Mouse (Mus musculus): ENCODE measurements around the gene Rtn1. TPM values are rescaled to one million over a fixed set of nuclear protein-coding genes. Genes with fewer than 3 reads are reported as not detected.

Gene Rtn1
- polyA plus RNA-seq, 1 experiment from 2014 or later = 6.6 TPM

DNA sequence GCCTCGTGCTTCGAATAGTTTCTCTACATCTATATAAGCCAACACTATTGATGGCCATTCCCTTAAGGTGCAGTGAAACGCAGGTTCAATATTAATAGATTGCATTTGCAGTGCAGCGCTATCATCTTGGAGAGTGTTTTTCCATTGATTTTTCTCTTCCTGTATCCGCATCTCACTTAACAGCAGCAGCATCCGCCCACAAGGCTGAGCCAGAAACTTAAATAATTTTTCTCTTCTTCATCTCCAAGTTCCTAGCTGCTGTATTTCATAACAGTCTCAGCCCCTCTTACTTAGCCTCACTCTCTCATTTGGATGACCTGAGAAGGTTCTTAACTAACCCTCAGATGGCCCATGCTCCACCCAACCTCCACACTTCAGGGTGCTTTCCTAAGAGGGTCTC is 20.7 kb downstream of the Rtn1 start:
- no peak overlapping the region for H3K4me2 ChIP-seq (ENCODE audit: low read length)
- no peak overlapping the region for H3K9ac ChIP-seq (ENCODE audit: low read depth, low read length)
- H3K4me3 ChIP-seq (replicated peaks; ENCODE audit: low read depth, low read length) = no peak overlapping the region
- H3K27ac ChIP-seq = no peak overlapping the region
- no peaks in the 10 kb centered on the region for H3K36me3 ChIP-seq (ENCODE audit: insufficient read depth, low read length)
- 94% methylated on average over 6 of the region's 6 CpGs for WGBS
- H3K4me1 ChIP-seq (replicated peaks; ENCODE audit: insufficient read depth, low read length) = no peaks in the 10 kb centered on the region
- no peaks in the 10 kb centered on the region for H3K27me3 ChIP-seq (ENCODE audit: insufficient read depth, low read length)
- ATAC-seq (replicated peaks; ENCODE audit: low FRiP score, low read depth) (no peak), DNase-seq (ENCODE audit: low spot score) (no peak)
- H3K9me3 ChIP-seq (replicated peaks; ENCODE audit: low read length) = no peaks in the 10 kb centered on the region
- no peak for TF ChIP-seq CTCF (IDR thresholded peaks at IDR 0.05; ENCODE audit: low read depth)

- Histone ChIP-seq H3K27ac (no peak overlapping the region), H3K36me3 (ENCODE audit: insufficient read depth, low read length) (no peaks in the 10 kb centered on the region), H3K4me2 (ENCODE audit: low read length) (no peak overlapping the region), H3K9me3 (replicated peaks; ENCODE audit: low read length) (no peaks in the 10 kb centered on the region), H3K4me1 (replicated peaks; ENCODE audit: insufficient read depth, low read length) (no peaks in the 10 kb centered on the region), H3K27me3 (ENCODE audit: insufficient read depth, low read length) (no peaks in the 10 kb centered on the region), H3K4me3 (replicated peaks; ENCODE audit: low read depth, low read length) (no peak overlapping the region), H3K9ac (ENCODE audit: low read depth, low read length) (no peak overlapping the region)
- no peak for ATAC-seq (replicated peaks; ENCODE audit: low FRiP score, low read depth)
- no peak for TF ChIP-seq CTCF (IDR thresholded peaks at IDR 0.05; ENCODE audit: low read depth)
- no peak for DNase-seq (ENCODE audit: low spot score)
- WGBS = 92% methylated on average over 5 of the region's 5 CpGs
These were observed 32.5 kb downstream of the Rtn1 start for GRCm38 (mm10) chr12:72376309-72376708.

DNA sequence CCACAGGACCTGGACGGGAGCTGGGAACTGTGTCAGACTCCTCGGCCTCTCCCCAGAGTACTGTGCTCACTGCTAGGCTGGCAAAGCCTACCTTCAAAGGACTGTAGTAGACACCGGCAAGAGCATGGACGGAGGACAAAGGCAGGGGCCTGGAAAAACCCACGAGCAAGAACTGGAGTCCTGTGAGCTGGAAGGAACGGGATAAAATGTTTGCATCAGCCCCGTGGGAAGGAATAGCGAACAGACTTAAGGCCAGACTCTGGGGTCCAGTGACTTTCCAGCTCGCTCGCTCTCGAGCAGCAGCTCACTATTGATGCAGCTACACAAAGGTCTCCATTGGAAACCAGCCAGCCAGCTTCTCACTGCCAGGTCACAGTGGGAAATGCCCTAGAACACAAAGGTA is 34.0 kb downstream of the Rtn1 start:
- Histone ChIP-seq H3K9me3 (replicated peaks; ENCODE audit: low read length) (no peaks in the 10 kb centered on the region), H3K27me3 (ENCODE audit: insufficient read depth, low read length) (no peaks in the 10 kb centered on the region), H3K4me2 (ENCODE audit: low read length) (no peak overlapping the region), H3K9ac (ENCODE audit: low read depth, low read length) (no peak overlapping the region), H3K4me1 (replicated peaks; ENCODE audit: insufficient read depth, low read length) (no peaks in the 10 kb centered on the region), H3K36me3 (ENCODE audit: insufficient read depth, low read length) (no peaks in the 10 kb centered on the region), H3K4me3 (replicated peaks; ENCODE audit: low read depth, low read length) (no peak overlapping the region), H3K27ac (no peak overlapping the region)
- 57% methylated on average over 11 of the region's 11 CpGs for WGBS
- no peak for TF ChIP-seq CTCF (IDR thresholded peaks at IDR 0.05; ENCODE audit: low read depth)
- ATAC-seq (replicated peaks; ENCODE audit: low FRiP score, low read depth) (no peak), DNase-seq (ENCODE audit: low spot score) (no peak)

DNA sequence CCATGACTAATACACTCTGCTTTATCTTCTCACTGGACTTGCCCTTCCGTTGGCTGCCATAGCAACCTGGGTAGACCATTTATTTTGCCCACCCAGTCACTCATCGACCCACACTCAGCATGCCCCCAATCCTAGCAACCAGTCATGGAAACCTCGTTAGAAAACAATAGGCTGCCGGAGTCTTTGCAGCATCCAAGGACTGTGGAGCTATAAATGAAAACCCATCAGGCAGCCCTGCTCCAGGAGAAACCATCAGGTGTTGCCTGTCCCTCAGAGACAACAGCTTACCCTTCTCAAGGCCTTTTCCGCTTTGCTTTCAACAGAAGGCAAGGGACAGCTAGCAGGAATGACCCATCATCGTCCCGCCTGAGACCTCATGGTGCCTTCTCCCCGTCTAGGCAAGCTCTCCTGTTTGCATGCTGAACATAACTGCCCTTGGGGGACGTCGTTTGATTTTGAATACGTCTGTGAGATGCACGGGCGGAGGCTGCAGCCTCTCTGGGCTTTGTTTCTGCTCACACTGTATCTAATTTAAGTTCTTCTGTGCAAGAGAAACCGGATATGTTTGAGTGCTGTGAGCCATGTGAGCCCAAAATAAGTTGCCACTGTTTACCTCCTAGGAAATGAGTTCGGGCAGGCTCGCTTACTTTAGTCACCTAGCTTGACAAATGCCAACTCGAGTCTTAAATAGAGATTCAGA is 34.8 kb downstream of the Rtn1 start:
- WGBS = 46% methylated on average over 17 of the region's 17 CpGs
- TF ChIP-seq CTCF (IDR thresholded peaks at IDR 0.05; ENCODE audit: low read depth) = no peak
- Histone ChIP-seq H3K36me3 (ENCODE audit: insufficient read depth, low read length) (no peaks in the 10 kb centered on the region), H3K27me3 (ENCODE audit: insufficient read depth, low read length) (no peaks in the 10 kb centered on the region), H3K4me2 (ENCODE audit: low read length) (no peak overlapping the region), H3K9me3 (replicated peaks; ENCODE audit: low read length) (no peaks in the 10 kb centered on the region), H3K4me3 (replicated peaks; ENCODE audit: low read depth, low read length) (no peak overlapping the region), H3K9ac (ENCODE audit: low read depth, low read length) (no peak overlapping the region), H3K4me1 (replicated peaks; ENCODE audit: insufficient read depth, low read length) (no peaks in the 10 kb centered on the region), H3K27ac (no peak overlapping the region)
- DNase-seq (ENCODE audit: low spot score) (no peak), ATAC-seq (replicated peaks; ENCODE audit: low FRiP score, low read depth) (no peak)

GRCm38 (mm10) chr12:72370081-72370480 is 38.8 kb downstream of the Rtn1 start:
- Histone ChIP-seq H3K36me3 (ENCODE audit: insufficient read depth, low read length) (no peaks in the 10 kb centered on the region), H3K27me3 (ENCODE audit: insufficient read depth, low read length) (no peaks in the 10 kb centered on the region), H3K27ac (no peak overlapping the region), H3K4me2 (ENCODE audit: low read length) (no peak overlapping the region), H3K9ac (ENCODE audit: low read depth, low read length) (no peak overlapping the region), H3K4me3 (replicated peaks; ENCODE audit: low read depth, low read length) (no peak overlapping the region), H3K9me3 (replicated peaks; ENCODE audit: low read length) (no peaks in the 10 kb centered on the region), H3K4me1 (replicated peaks; ENCODE audit: insufficient read depth, low read length) (no peaks in the 10 kb centered on the region)
- DNase-seq (ENCODE audit: low spot score) (no peak), ATAC-seq (replicated peaks; ENCODE audit: low FRiP score, low read depth) (no peak)
- WGBS = 75% methylated on average over 5 of the region's 5 CpGs
- no peak for TF ChIP-seq CTCF (IDR thresholded peaks at IDR 0.05; ENCODE audit: low read depth)

GRCm38 (mm10) chr12:72366763-72367162 is 42.1 kb downstream of the Rtn1 start:
- Histone ChIP-seq H3K9me3 (replicated peaks; ENCODE audit: low read length) (no peaks in the 10 kb centered on the region), H3K4me1 (replicated peaks; ENCODE audit: insufficient read depth, low read length) (no peaks in the 10 kb centered on the region), H3K27me3 (ENCODE audit: insufficient read depth, low read length) (no peaks in the 10 kb centered on the region), H3K4me2 (ENCODE audit: low read length) (no peak overlapping the region), H3K4me3 (replicated peaks; ENCODE audit: low read depth, low read length) (no peak overlapping the region), H3K36me3 (ENCODE audit: insufficient read depth, low read length) (no peaks in the 10 kb centered on the region), H3K9ac (ENCODE audit: low read depth, low read length) (no peak overlapping the region), H3K27ac (no peak overlapping the region)
- 64% methylated on average over 3 of the region's 3 CpGs for WGBS
- no peak for ATAC-seq (replicated peaks; ENCODE audit: low FRiP score, low read depth)
- no peak for TF ChIP-seq CTCF (IDR thresholded peaks at IDR 0.05; ENCODE audit: low read depth)
- no peak for DNase-seq (ENCODE audit: low spot score)

DNA sequence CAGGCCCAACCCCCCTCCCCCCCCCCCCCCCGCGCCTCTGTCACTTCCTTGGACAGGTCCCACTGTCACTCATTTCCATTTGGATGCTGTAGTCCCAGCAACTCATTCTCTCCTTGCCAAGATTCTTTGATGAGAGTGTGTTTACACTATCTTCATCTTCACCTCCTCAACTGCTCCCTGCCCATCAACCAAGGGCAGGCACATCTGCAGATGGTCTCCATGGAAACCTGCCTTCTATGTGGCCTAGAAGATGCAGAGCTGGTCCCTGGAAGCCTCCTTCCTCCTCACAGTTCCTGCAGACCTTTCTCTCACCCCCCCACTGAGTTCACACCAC is 42.8 kb downstream of the Rtn1 start:
- DNase-seq (ENCODE audit: low spot score) = no peak
- Histone ChIP-seq H3K27me3 (ENCODE audit: insufficient read depth, low read length) (no peaks in the 10 kb centered on the region), H3K9me3 (replicated peaks; ENCODE audit: low read length) (no peaks in the 10 kb centered on the region), H3K4me3 (replicated peaks; ENCODE audit: low read depth, low read length) (no peak overlapping the region), H3K4me2 (ENCODE audit: low read length) (no peak overlapping the region), H3K36me3 (ENCODE audit: insufficient read depth, low read length) (no peaks in the 10 kb centered on the region), H3K9ac (ENCODE audit: low read depth, low read length) (no peak overlapping the region), H3K27ac (no peak overlapping the region), H3K4me1 (replicated peaks; ENCODE audit: insufficient read depth, low read length) (no peaks in the 10 kb centered on the region)
- no peak for TF ChIP-seq CTCF (IDR thresholded peaks at IDR 0.05; ENCODE audit: low read depth)
- WGBS = 60% methylated on average over 2 of the region's 2 CpGs
- ATAC-seq (replicated peaks; ENCODE audit: low FRiP score, low read depth) = no peak
